Mouse (Mus musculus): ENCODE results near the gene Psmc3.

- TF ChIP-seq CTCF (IDR thresholded peaks at IDR 0.05) (no peak), EP300 (IDR thresholded peaks at IDR 0.05) (no peak)
These were observed 10.4 kb downstream of the Psmc3 start for GRCm38 (mm10) chr2:91064211-91064610.

Measured in lung, postnatal 0 days (tissue).